Mouse (Mus musculus) erythroblast, embryonic 14.5 days (primary cell): ENCODE measurements around the gene Scnn1a.

ENCODE experiments used
- GATA1 ChIP-seq: IDR thresholded peaks from 2 replicates; pipeline ENCODE4 v1.6.1; 2012; ENCODE audit warnings: low read length, inconsistent platforms, mixed read lengths
- TAL1 ChIP-seq: IDR thresholded peaks from 3 replicates; pipeline ENCODE4 v1.6.1; 2012; ENCODE audit warnings: low read length, inconsistent platforms, mixed read lengths

GRCm38 (mm10) chr6:125346029-125346428, 25.6 kb downstream of the Scnn1a start:
- TF ChIP-seq GATA1: no peak
- TF ChIP-seq TAL1: no peak
